Mouse (Mus musculus): ENCODE data around the gene Lxn. TPM values are rescaled to one million over a fixed set of nuclear protein-coding genes. Genes with fewer than 3 reads are reported as not detected.

The Lxn gene
- polyA plus RNA-seq, 1 experiment from 2014 or later: 125 TPM

DNA sequence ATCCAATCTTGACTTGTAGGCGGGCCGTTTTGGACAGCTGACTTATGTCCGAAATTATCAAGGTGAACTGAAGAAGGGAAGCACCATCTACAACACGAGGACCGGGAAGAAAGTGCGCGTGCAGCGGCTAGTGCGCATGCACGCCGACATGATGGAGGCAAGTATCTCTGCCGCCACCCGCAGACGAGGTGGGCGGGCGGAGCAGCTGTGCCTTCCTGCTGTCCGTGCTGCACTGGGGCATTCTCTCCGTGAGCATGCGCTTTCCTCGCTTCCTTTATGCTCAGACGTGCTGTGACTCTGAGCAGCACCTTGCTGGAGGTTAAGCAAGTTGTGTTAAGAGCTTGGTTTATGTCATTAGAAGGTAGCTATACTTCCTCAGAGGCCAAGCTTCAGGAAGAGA lies 14.1 kb downstream of the Lxn start:
- WGBS: 94% methylated on average over 21 of the region's 21 CpGs
- Histone ChIP-seq H3K27ac (replicated peaks; ENCODE audit: low read depth, low read length) (no peak overlapping the region), H3K36me3 (ENCODE audit: control insufficient read depth, insufficient read depth, low read length) (peaks cover 15% of the 10 kb centered on the region), H3K9ac (ENCODE audit: low read length) (no peak overlapping the region), H3K4me3 (ENCODE audit: low read depth, low read length) (no peak overlapping the region), H3K9me3 (ENCODE audit: control insufficient read depth, low read length) (no peaks in the 10 kb centered on the region), H3K4me2 (ENCODE audit: low read depth, severe bottlenecking) (no peak overlapping the region), H3K27me3 (ENCODE audit: control insufficient read depth, insufficient read depth, low read length) (no peaks in the 10 kb centered on the region), H3K4me1 (ENCODE audit: control insufficient read depth, insufficient read depth, low read length) (no peaks in the 10 kb centered on the region)
- no peak for ATAC-seq (ENCODE audit: insufficient number of reproducible peaks, low FRiP score, low TSS enrichment, low read depth)
- no peak for DNase-seq (ENCODE audit: low spot score)

DNA sequence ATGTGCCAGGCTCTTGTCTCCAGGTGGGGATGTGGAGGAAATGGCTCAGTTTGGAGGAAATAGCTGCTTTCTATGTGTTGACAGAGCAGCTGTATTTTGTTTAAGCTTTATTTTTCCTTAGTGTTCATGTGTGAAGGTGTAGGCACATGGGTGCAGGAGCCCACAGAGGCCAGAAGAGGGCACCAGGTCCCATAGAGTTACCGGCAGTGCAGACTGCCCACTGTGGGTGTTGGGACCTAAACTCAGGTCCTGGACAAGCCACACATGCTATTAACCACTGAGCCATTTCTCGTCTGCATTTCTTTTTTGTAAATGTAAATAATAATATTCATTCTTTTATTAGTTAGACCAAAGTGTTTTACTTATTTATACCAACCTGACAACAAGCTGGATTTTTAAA lies 16.6 kb downstream of the Lxn start:
- ATAC-seq (ENCODE audit: insufficient number of reproducible peaks, low FRiP score, low TSS enrichment, low read depth): no peak
- peaks cover 15% of the 10 kb centered on the region; the same call in 1 of the 2 replicates for H3K36me3 ChIP-seq (ENCODE audit: control insufficient read depth, insufficient read depth, low read length)

DNA sequence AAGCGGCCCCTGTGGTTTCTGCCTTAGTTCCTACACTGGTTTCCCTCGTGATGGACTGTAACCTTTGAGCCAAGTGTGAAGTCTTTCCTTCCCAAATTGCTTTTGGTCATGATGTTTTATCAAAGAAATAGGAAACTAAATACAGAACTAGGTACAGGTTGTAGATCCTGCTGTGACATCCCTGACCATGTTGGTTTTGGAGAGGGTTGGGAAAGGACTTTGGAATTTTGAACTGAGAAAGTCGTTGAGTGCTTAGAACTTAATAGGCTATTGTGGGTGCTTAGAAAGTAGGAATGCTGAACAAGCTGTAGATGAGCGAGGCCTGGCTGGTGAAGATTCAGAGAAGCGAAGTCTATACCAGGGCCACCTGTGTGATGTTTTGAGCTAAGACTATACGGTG lies 29.7 kb downstream of the Lxn start:
- DNase-seq (ENCODE audit: low spot score): no peak
- Histone ChIP-seq H3K27me3 (ENCODE audit: control insufficient read depth, insufficient read depth, low read length) (no peaks in the 10 kb centered on the region), H3K4me3 (ENCODE audit: low read depth, low read length) (no peak overlapping the region), H3K9me3 (ENCODE audit: control insufficient read depth, low read length) (no peaks in the 10 kb centered on the region), H3K9ac (ENCODE audit: low read length) (no peak overlapping the region), H3K27ac (replicated peaks; ENCODE audit: low read depth, low read length) (no peak overlapping the region), H3K4me1 (ENCODE audit: control insufficient read depth, insufficient read depth, low read length) (peaks cover 6% of the 10 kb centered on the region; the same call in 1 of the 2 replicates), H3K36me3 (ENCODE audit: control insufficient read depth, insufficient read depth, low read length) (peaks cover 9% of the 10 kb centered on the region; the same call in 1 of the 2 replicates), H3K4me2 (ENCODE audit: low read depth, severe bottlenecking) (no peak overlapping the region)
- no peak for ATAC-seq (ENCODE audit: insufficient number of reproducible peaks, low FRiP score, low TSS enrichment, low read depth)
- 92% methylated on average over 6 of the region's 6 CpGs for WGBS

More for the DNA sequence above, 16.6 kb downstream of the Lxn start:
- H3K27me3 ChIP-seq (ENCODE audit: control insufficient read depth, insufficient read depth, low read length): no peaks in the 10 kb centered on the region
- H3K9me3 ChIP-seq (ENCODE audit: control insufficient read depth, low read length): no peaks in the 10 kb centered on the region
- H3K27ac ChIP-seq (replicated peaks; ENCODE audit: low read depth, low read length): no peak overlapping the region
- DNase-seq (ENCODE audit: low spot score): no peak
- no peak overlapping the region for H3K4me2 ChIP-seq (ENCODE audit: low read depth, severe bottlenecking)
- no peaks in the 10 kb centered on the region for H3K4me1 ChIP-seq (ENCODE audit: control insufficient read depth, insufficient read depth, low read length)
- H3K4me3 ChIP-seq (ENCODE audit: low read depth, low read length): no peak overlapping the region
- no peak overlapping the region for H3K9ac ChIP-seq (ENCODE audit: low read length)
- 96% methylated on average over 2 of the region's 2 CpGs for WGBS

DNA sequence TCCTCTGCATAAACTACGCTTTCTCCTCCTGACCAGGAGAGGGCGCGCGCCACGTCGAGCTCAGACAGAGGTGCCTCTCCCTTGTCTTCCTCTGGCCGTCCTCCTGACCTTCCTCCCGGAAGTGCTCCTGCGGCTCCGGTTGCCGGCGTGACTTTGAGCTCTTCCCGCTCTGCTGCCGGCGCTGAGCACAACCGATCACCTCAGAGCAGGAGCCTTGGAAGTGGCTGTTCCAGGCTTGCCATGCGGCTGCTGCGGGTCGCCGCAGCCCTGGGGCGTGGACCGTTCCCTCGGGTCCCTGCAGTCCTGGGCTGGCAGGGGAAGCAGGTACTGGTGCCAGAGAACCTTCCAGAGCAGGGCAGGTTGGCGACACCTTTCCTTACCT lies 33.7 kb downstream of the Lxn start, which contains the start of gene Gfm1:
Gene Gfm1, plus strand, starts transcription at position 98 of the 382 bp plus-strand sequence.
- H3K27me3 ChIP-seq (ENCODE audit: control insufficient read depth, insufficient read depth, low read length): no peaks in the 10 kb centered on the region
- H3K4me3 ChIP-seq (ENCODE audit: low read depth, low read length): peak within 1 kb of the TSS; percentile 98
- peaks cover 6% of the 10 kb centered on the region; the same call in 1 of the 2 replicates for H3K4me1 ChIP-seq (ENCODE audit: control insufficient read depth, insufficient read depth, low read length)
- peak within 1 kb of the TSS; percentile 69 for H3K4me2 ChIP-seq (ENCODE audit: low read depth, severe bottlenecking)
- peak; percentile 89 for DNase-seq (ENCODE audit: low spot score)
- H3K9ac ChIP-seq (ENCODE audit: low read length): peak within 1 kb of the TSS; percentile 84
- H3K36me3 ChIP-seq (ENCODE audit: control insufficient read depth, insufficient read depth, low read length): no peaks in the 10 kb centered on the region; the same call in 1 of the 2 replicates
- peak; percentile 84; the same call in 1 of the 2 replicates for ATAC-seq (ENCODE audit: insufficient number of reproducible peaks, low FRiP score, low TSS enrichment, low read depth)
- under 1% methylated on average over 24 of the region's 24 CpGs for WGBS
- peaks cover 3% of the 10 kb centered on the region; the same call in 1 of the 2 replicates for H3K9me3 ChIP-seq (ENCODE audit: control insufficient read depth, low read length)
- H3K27ac ChIP-seq (replicated peaks; ENCODE audit: low read depth, low read length): no peak within 1 kb of the TSS

DNA sequence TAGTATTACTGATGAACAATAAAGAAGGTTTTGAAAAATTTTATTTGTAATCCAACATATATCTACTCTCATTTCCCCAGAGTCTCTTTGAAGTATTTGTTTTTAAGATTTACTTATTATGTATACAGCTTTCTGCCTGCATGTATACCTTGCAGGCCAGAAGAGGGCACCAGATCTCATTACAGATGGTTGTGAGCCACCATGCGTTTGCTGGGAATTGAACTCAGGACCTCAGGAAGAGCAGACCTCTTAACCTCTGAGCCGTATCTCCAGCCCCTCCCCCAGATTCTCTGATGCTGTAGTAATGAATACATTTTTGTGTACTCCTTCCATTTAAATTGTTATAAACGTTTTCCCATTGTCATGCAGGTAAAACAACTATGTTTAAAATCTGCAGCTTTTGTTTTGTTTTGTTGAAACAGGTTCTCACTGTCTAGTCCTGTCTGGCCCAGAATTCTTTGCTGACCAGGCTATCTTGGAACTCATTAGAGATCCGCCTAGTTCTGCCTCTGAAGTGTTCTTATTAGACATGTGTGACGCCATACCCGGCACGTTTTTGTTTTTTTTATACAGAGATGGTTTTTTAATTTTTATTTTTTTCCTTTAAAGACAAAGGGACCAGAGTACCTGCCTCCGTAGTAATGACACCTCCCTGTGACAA lies 34.3 kb downstream of the Lxn start:
- Histone ChIP-seq H3K9me3 (ENCODE audit: control insufficient read depth, low read length) (peaks cover 3% of the 10 kb centered on the region; the same call in 1 of the 2 replicates), H3K36me3 (ENCODE audit: control insufficient read depth, insufficient read depth, low read length) (no peaks in the 10 kb centered on the region; the same call in 1 of the 2 replicates), H3K4me2 (ENCODE audit: low read depth, severe bottlenecking) (peak overlapping the region; percentile 69; the same call in 1 of the 2 replicates), H3K4me3 (ENCODE audit: low read depth, low read length) (peak overlapping the region; percentile 98), H3K27me3 (ENCODE audit: control insufficient read depth, insufficient read depth, low read length) (no peaks in the 10 kb centered on the region), H3K27ac (replicated peaks; ENCODE audit: low read depth, low read length) (no peak overlapping the region), H3K4me1 (ENCODE audit: control insufficient read depth, insufficient read depth, low read length) (peaks cover 6% of the 10 kb centered on the region; the same call in 1 of the 2 replicates), H3K9ac (ENCODE audit: low read length) (no peak overlapping the region)
- WGBS: 37% methylated on average over 8 of the region's 8 CpGs
- peak; percentile 67; the same call in 1 of the 2 replicates for ATAC-seq (ENCODE audit: insufficient number of reproducible peaks, low FRiP score, low TSS enrichment, low read depth)
- no peak for DNase-seq (ENCODE audit: low spot score)

Other genes with a start within 250 kb of the Lxn start
- gene Mlf1, start 89.8 kb downstream of the Lxn start, polyA plus RNA-seq (2014; fragmentation: Nextera tagmentation; extraction: Ambion mirVana): 24.6 and 26.3 TPM in 2 replicates
- not detected in 2 replicates for gene Gm17402, start 88.8 kb downstream of the Lxn start, polyA plus RNA-seq (2014; fragmentation: Nextera tagmentation; extraction: Ambion mirVana)
- gene Gfm1, start 33.8 kb downstream of the Lxn start, polyA plus RNA-seq (2014; fragmentation: Nextera tagmentation; extraction: Ambion mirVana): 55.4 and 60.5 TPM in 2 replicates
- gene Rarres1, start 51.6 kb upstream of the Lxn start, polyA plus RNA-seq (2014; fragmentation: Nextera tagmentation; extraction: Ambion mirVana): 9.8 TPM in 2 replicates
- gene Mfsd1, start 118.8 kb upstream of the Lxn start, polyA plus RNA-seq (2014; fragmentation: Nextera tagmentation; extraction: Ambion mirVana): 62.6 and 63.1 TPM in 2 replicates